Mouse (Mus musculus): ENCODE data around the gene Nme8.

DNA sequence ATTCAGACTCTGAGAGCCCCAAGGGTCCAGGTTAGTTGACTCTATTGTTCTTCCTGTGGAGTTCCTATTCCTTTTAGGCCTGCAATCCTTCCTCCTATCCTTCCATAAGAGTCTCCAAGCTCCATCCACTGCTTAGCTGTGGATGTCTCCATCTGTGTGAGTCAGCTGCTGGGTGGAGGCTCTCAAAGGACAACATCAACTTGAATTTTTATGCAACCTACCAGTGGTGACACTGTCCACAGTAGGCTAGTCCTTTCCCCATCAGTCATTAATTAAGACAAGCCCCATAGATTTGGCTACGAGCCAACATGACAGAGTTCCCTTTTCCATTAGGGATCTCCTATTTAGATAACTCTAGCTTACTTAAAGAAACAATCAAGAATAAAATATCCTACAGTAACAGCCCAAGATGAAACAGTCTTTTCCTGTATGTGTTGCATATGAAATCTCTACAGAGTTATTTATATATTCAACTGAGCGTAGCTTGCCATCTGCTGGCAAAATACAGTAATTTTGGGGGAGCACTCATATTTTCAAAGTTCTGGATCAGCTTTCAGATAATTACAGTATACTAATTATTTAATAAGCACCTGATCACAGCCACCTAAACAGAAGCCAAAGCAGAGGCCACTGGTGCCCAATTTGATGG is 57.3 kb downstream of the Nme8 start:
- no peak for TF ChIP-seq POLR2A (IDR thresholded peaks at IDR 0.05; ENCODE audit: low read depth, low read length)
- TF ChIP-seq CTCF (IDR thresholded peaks at IDR 0.05; ENCODE audit: extremely low read depth, insufficient read length, insufficient replicate concordance, low read depth, low read length): no peak
